Mouse (Mus musculus): Measurements from ENCODE around the gene Itgb5. TPM values are rescaled to one million over a fixed set of nuclear protein-coding genes. Genes with fewer than 3 reads are reported as not detected.

The Itgb5 gene
- polyA plus RNA-seq, 1 experiment = 59.7 TPM

DNA sequence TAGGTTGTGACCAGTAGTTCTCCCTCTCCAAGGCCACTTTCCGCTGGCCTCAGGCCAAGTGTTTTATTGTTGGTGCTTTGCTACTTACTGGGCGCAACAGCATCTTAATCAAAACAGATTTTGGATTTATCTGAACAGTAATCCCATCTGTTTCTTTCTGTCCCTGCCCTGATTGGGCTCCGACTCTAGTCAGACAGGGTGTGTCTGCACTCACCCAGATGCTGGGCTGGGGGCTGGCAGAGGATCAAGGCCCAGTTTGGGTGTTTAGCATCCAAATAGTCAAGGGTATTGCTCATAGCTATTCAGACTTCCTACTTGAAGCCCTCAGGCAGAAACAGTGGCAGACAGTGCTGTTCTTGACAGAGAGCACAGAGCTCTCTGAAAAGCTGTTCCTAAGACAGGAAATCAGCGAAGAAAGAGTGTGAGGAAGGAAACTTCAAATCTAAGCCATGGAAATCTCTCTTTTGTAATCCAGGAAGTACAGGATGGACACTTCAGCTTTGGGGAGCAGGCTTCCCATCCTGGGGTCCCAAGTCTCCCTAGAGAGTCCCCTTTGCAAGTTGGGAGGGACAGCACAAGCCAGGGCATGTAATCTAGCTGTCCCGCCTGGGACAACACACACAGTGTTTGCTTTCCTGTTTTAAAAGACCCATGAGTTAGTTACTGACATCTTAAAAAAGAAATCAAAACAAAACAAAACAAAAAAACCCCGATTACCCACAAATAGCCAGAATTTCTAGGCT, 48.7 kb downstream of the Itgb5 start:
- Histone ChIP-seq H3K4me3 (ENCODE audit: low read depth, low read length) (no peak overlapping the region), H3K4me1 (ENCODE audit: control insufficient read depth, insufficient read depth, low read length) (peaks cover 4% of the 10 kb centered on the region), H3K9ac (ENCODE audit: low read depth, poor library complexity, severe bottlenecking) (peak overlapping the region; percentile 76), H3K27me3 (ENCODE audit: control insufficient read depth, insufficient read depth, low read length, poor library complexity, severe bottlenecking) (no peaks in the 10 kb centered on the region), H3K27ac (ENCODE audit: insufficient read depth, low read length) (peak overlapping the region; percentile 100), H3K9me3 (replicated peaks; ENCODE audit: control insufficient read depth, insufficient read depth, low read length, poor library complexity, severe bottlenecking) (no peaks in the 10 kb centered on the region), H3K36me3 (ENCODE audit: control insufficient read depth, insufficient read depth, low read length, poor library complexity, severe bottlenecking) (peaks cover 4% of the 10 kb centered on the region; the same call in 1 of the 2 replicates)
- TF ChIP-seq CTCF (IDR thresholded peaks at IDR 0.05; ENCODE audit: low read depth, low read length) (no peak), POLR2A (IDR thresholded peaks at IDR 0.05; ENCODE audit: insufficient read depth, low read length) (no peak), EP300 (IDR thresholded peaks at IDR 0.05; ENCODE audit: insufficient read depth, low read depth, low read length) (peak; percentile 91)

DNA sequence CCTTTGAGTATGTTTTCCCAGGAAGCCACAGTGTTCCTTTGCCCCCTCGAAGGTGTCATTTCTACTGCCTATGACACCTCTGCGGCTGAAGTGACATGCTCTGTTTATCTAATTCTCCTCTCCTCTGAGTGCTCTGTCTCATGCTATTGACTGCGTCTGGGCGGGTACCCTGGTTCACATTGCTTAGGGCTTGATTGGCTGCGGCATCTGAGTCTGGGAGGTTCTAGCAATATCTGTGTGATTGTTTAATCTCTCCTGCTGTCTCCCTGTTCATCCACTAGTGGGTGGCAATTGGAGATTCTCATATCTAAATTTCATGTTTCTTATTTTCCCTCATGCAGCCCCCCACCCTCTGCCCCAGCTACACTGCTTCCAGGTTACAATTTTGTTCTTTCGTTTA, 49.6 kb downstream of the Itgb5 start:
- Histone ChIP-seq H3K9me3 (replicated peaks; ENCODE audit: control insufficient read depth, insufficient read depth, low read length, poor library complexity, severe bottlenecking) (no peaks in the 10 kb centered on the region), H3K27me3 (ENCODE audit: control insufficient read depth, insufficient read depth, low read length, poor library complexity, severe bottlenecking) (no peaks in the 10 kb centered on the region), H3K27ac (ENCODE audit: insufficient read depth, low read length) (peak overlapping the region; percentile 100), H3K4me3 (ENCODE audit: low read depth, low read length) (no peak overlapping the region), H3K9ac (ENCODE audit: low read depth, poor library complexity, severe bottlenecking) (peak overlapping the region; percentile 76; the same call in 1 of the 2 replicates), H3K36me3 (ENCODE audit: control insufficient read depth, insufficient read depth, low read length, poor library complexity, severe bottlenecking) (peaks cover 4% of the 10 kb centered on the region; the same call in 1 of the 2 replicates), H3K4me1 (ENCODE audit: control insufficient read depth, insufficient read depth, low read length) (peaks cover 5% of the 10 kb centered on the region)
- TF ChIP-seq EP300 (IDR thresholded peaks at IDR 0.05; ENCODE audit: insufficient read depth, low read depth, low read length) (no peak), POLR2A (IDR thresholded peaks at IDR 0.05; ENCODE audit: insufficient read depth, low read length) (no peak), CTCF (IDR thresholded peaks at IDR 0.05; ENCODE audit: low read depth, low read length) (no peak)

DNA sequence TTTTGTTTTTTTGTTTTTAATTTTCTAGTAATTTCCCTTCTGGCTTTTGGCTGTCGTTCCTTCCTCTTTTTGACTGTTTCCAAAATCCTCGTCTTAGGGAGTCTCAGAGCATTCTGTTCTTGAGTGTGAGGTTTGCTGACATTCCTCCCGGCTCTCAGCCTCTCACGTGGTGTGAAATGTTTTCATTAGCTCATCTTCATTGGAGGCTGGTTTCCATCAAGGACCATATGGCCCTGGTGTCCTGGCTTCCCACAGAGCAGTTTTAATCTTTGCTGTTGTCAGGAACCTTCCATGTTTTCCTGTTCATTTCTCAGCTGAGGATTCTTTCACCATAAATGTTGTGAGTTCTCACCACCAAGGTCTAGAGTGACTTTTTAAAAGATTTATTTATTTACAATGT, 50.1 kb downstream of the Itgb5 start:
- peaks cover 7% of the 10 kb centered on the region for H3K4me1 ChIP-seq (ENCODE audit: control insufficient read depth, insufficient read depth, low read length)
- H3K27me3 ChIP-seq (ENCODE audit: control insufficient read depth, insufficient read depth, low read length, poor library complexity, severe bottlenecking) = no peaks in the 10 kb centered on the region
- peak overlapping the region; percentile 67 for H3K27ac ChIP-seq (ENCODE audit: insufficient read depth, low read length)

DNA sequence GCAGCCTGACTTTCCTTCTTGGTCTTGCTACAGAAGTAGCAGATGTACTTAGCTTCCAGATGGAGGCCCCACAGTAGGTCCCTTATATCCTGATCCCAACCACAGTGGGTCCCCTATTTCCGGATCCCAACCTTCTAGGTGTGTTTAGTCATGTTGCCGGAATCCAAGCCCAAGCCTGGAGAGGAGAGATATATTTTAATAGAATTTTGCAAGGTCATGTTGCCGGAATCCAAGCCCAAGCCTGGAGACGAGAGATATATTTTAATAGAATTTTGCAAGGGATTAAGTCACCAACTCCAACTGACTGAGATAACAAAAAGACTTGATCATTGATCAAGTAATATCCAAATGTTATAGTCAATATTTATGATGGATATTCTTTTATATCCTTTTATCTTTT, 51.3 kb downstream of the Itgb5 start:
- Histone ChIP-seq H3K9ac (ENCODE audit: low read depth, poor library complexity, severe bottlenecking) (no peak overlapping the region), H3K36me3 (ENCODE audit: control insufficient read depth, insufficient read depth, low read length, poor library complexity, severe bottlenecking) (peaks cover 4% of the 10 kb centered on the region; the same call in 1 of the 2 replicates), H3K27ac (ENCODE audit: insufficient read depth, low read length) (no peak overlapping the region), H3K9me3 (replicated peaks; ENCODE audit: control insufficient read depth, insufficient read depth, low read length, poor library complexity, severe bottlenecking) (no peaks in the 10 kb centered on the region), H3K4me3 (ENCODE audit: low read depth, low read length) (no peak overlapping the region), H3K4me1 (ENCODE audit: control insufficient read depth, insufficient read depth, low read length) (peaks cover 5% of the 10 kb centered on the region), H3K27me3 (ENCODE audit: control insufficient read depth, insufficient read depth, low read length, poor library complexity, severe bottlenecking) (no peaks in the 10 kb centered on the region)
- TF ChIP-seq EP300 (IDR thresholded peaks at IDR 0.05; ENCODE audit: insufficient read depth, low read depth, low read length) (no peak), CTCF (IDR thresholded peaks at IDR 0.05; ENCODE audit: low read depth, low read length) (no peak), POLR2A (IDR thresholded peaks at IDR 0.05; ENCODE audit: insufficient read depth, low read length) (no peak)

More for the DNA sequence above, 50.1 kb downstream of the Itgb5 start:
- no peaks in the 10 kb centered on the region for H3K9me3 ChIP-seq (replicated peaks; ENCODE audit: control insufficient read depth, insufficient read depth, low read length, poor library complexity, severe bottlenecking)
- H3K9ac ChIP-seq (ENCODE audit: low read depth, poor library complexity, severe bottlenecking) = no peak overlapping the region
- H3K4me3 ChIP-seq (ENCODE audit: low read depth, low read length) = no peak overlapping the region
- no peak for TF ChIP-seq CTCF (IDR thresholded peaks at IDR 0.05; ENCODE audit: low read depth, low read length)
- TF ChIP-seq EP300 (IDR thresholded peaks at IDR 0.05; ENCODE audit: insufficient read depth, low read depth, low read length) = no peak
- TF ChIP-seq POLR2A (IDR thresholded peaks at IDR 0.05; ENCODE audit: insufficient read depth, low read length) = no peak
- H3K36me3 ChIP-seq (ENCODE audit: control insufficient read depth, insufficient read depth, low read length, poor library complexity, severe bottlenecking) = peaks cover 4% of the 10 kb centered on the region; the same call in 1 of the 2 replicates

DNA sequence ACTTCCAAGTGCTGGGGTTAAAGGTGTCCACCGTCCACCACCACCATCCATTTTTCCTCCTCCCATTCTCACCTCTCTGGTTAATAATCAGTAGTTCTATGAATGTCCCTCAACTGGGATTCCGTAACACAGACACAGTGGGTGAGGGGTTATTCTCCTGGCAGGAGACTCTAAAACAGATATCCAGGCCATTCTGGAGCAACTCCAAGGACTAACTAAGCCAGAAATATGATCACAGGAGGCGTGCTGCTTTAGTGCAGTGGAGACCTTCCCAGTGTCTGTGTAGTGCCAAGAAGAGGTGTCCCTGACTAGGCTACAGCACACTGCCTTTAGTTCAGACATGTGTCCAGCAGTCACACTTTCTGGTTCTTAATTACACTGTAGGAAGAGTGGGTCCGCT, 53.1 kb downstream of the Itgb5 start:
- peak overlapping the region; percentile 92 for H3K27ac ChIP-seq (ENCODE audit: insufficient read depth, low read length)

More for the DNA sequence above, 53.1 kb downstream of the Itgb5 start:
- Histone ChIP-seq H3K4me3 (ENCODE audit: low read depth, low read length) (no peak overlapping the region), H3K4me1 (ENCODE audit: control insufficient read depth, insufficient read depth, low read length) (peaks cover 7% of the 10 kb centered on the region), H3K9me3 (replicated peaks; ENCODE audit: control insufficient read depth, insufficient read depth, low read length, poor library complexity, severe bottlenecking) (no peaks in the 10 kb centered on the region), H3K36me3 (ENCODE audit: control insufficient read depth, insufficient read depth, low read length, poor library complexity, severe bottlenecking) (0 out of 2 replicates have a peak, but pooled peaks cover 2% of the 10 kb centered on the region), H3K27me3 (ENCODE audit: control insufficient read depth, insufficient read depth, low read length, poor library complexity, severe bottlenecking) (no peaks in the 10 kb centered on the region), H3K9ac (ENCODE audit: low read depth, poor library complexity, severe bottlenecking) (no peak overlapping the region)
- TF ChIP-seq EP300 (IDR thresholded peaks at IDR 0.05; ENCODE audit: insufficient read depth, low read depth, low read length) (no peak), CTCF (IDR thresholded peaks at IDR 0.05; ENCODE audit: low read depth, low read length) (no peak), POLR2A (IDR thresholded peaks at IDR 0.05; ENCODE audit: insufficient read depth, low read length) (no peak)
